Mouse (Mus musculus) testis, adult 2 months (tissue): ENCODE measurements around the gene Ctla4.

Experiments
- CTCF ChIP-seq: fragments of 200-500 bp; IDR thresholded peaks from 2 replicates; pipeline ENCODE4 v1.5.1; 2012; ENCODE audit warnings: low read depth, mild to moderate bottlenecking, inconsistent platforms, low read length, moderate library complexity; ENCODE audit not compliant: control insufficient read depth, insufficient read depth, insufficient replicate concordance
- POLR2A ChIP-seq: fragments of 200-500 bp; IDR thresholded peaks from 2 replicates; pipeline ENCODE4 v1.6.1; 2012; ENCODE audit warnings: low read depth, mild to moderate bottlenecking, inconsistent platforms, low read length, moderate library complexity; ENCODE audit not compliant: control insufficient read depth

- TF ChIP-seq CTCF, result no peak
- no peak for TF ChIP-seq POLR2A
These were observed 25.4 kb upstream of the Ctla4 start for GRCm38 (mm10) chr1:60861431-60861830.
